Mouse (Mus musculus): ENCODE data around the gene Hnrnpf. TPM values are rescaled to one million over a fixed set of nuclear protein-coding genes. Genes with fewer than 3 reads are reported as not detected.
"Not testable (repeated sequence)": the region's sequence is repeated elsewhere in the genome, so short reads cannot be mapped to it uniquely, and the experiment has no call there.

Gene Hnrnpf
- total and polyA plus RNA-seq, 3 experiments: 598 to 1,196 (median 790) TPM

DNA sequence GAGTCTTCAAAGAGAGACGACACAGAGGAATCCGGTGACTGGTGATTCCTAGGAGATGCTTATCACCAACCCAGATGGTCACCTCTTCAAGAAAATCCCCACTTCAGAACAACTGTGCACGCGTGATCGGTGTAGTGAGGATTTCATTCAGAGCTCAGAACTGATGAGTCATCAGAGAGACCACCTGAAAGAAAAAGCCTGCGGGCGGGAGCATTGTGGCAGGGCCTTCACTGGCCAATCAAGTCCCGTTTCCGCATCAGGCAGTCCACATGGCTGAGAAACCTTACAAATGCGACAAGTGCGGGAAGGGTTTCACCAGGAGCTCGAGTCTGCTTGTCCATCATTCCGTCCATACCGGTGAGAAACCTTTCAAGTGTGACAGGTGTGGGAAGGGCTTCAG, 29.1 kb upstream of the Hnrnpf start:
- Histone ChIP-seq H3K9me3 (replicated peaks; ENCODE audit: low read length) (no peaks in the 10 kb centered on the region), H3K4me1 (ENCODE audit: control insufficient read depth in 1 of 2, insufficient read depth in 2 of 2) (peaks cover 5 to 21% of the 10 kb centered on the region in 2 experiments; a peak in 3 of 4 replicates), H3K4me2 (ENCODE audit: insufficient read depth, low read depth, poor library complexity, severe bottlenecking) (no peak overlapping the region), H3K27ac (ENCODE audit: insufficient read depth, low read depth) (no peak overlapping the region), H3K36me3 (replicated peaks in 1 of 2; ENCODE audit: control insufficient read depth in 1 of 2, insufficient read depth in 1 of 2, low read length in 1 of 2) (peaks cover 14 to 49% of the 10 kb centered on the region in 2 experiments), H3K9ac (ENCODE audit: insufficient read depth, low read depth) (no peak overlapping the region), H3K27me3 (replicated peaks) (no peaks in the 10 kb centered on the region), H3K79me2 (replicated peaks; ENCODE audit: control insufficient read depth, extremely low read depth, insufficient read depth, poor library complexity, severe bottlenecking) (no peaks in the 10 kb centered on the region), H3K4me3 (replicated peaks in 1 of 3; ENCODE audit: low read depth in 2 of 3, low read length in 2 of 3, poor library complexity in 1 of 3) (no peak overlapping the region)
- no peak for TF ChIP-seq ZKSCAN1 (IDR thresholded peaks at IDR 0.05; ENCODE audit: borderline replicate concordance, low read depth, low read length)
- TF ChIP-seq JUND (conservative IDR thresholded peaks at IDR 0.05; ENCODE audit: low read depth, low read length): no peak
- TF ChIP-seq BHLHE40 (IDR thresholded peaks at IDR 0.05; ENCODE audit: low read depth, low read length): no peak
- TF ChIP-seq HCFC1 (IDR thresholded peaks at IDR 0.05; ENCODE audit: low read depth, low read length): no peak
- TF ChIP-seq E2F4 (IDR thresholded peaks at IDR 0.05; ENCODE audit: insufficient replicate concordance, low read depth, low read length): no peak
- TF ChIP-seq MAX (IDR thresholded peaks at IDR 0.05; ENCODE audit: low read length): no peak
- TF ChIP-seq NRF1 (IDR thresholded peaks at IDR 0.05; ENCODE audit: low read depth, low read length): no peak
- TF ChIP-seq TCF12 (IDR thresholded peaks at IDR 0.05; ENCODE audit: low read depth, low read length): no peak
- no peak for TF ChIP-seq ZMIZ1 (IDR thresholded peaks at IDR 0.05; ENCODE audit: low read depth, low read length)
- TF ChIP-seq UBTF (IDR thresholded peaks at IDR 0.05; ENCODE audit: low read depth, low read length): no peak
- in situ Hi-C loops (cut with MboI; ENCODE audit: low pct_ligation_motif_present, low pct_unique_long_range_greater_than_20kb, low sequenced_read_pairs): no loop called here
- DNase-seq (ENCODE audit: extremely low read depth): no peak
- dilution Hi-C loops (cut with MboI; ENCODE audit: extremely low pct_ligation_motif_present, extremely low pct_unique_long_range_greater_than_20kb, low sequenced_read_pairs): no loop called here

DNA sequence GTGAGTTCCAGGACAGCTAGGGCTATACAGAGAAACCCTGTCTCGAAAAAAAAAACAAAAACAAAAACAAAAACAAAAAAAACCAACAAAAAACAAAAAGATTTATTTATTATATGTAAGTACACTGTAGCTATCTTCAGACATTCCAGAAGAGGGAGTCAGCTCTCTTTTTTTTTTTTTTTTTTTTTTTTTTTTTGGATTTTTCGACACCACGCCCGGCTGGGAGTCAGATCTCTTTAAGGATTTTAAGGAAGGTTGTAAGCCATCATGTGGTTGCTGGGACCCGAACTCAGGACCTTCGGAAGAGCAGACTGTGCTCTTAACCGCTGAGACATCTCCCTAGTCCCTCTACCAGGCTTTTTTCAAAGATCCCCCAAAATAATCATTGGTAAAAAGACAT, 26.7 kb upstream of the Hnrnpf start:
- in situ Hi-C loops (cut with MboI; ENCODE audit: low pct_ligation_motif_present, low pct_unique_long_range_greater_than_20kb, low sequenced_read_pairs): not testable (repeated sequence)

DNA sequence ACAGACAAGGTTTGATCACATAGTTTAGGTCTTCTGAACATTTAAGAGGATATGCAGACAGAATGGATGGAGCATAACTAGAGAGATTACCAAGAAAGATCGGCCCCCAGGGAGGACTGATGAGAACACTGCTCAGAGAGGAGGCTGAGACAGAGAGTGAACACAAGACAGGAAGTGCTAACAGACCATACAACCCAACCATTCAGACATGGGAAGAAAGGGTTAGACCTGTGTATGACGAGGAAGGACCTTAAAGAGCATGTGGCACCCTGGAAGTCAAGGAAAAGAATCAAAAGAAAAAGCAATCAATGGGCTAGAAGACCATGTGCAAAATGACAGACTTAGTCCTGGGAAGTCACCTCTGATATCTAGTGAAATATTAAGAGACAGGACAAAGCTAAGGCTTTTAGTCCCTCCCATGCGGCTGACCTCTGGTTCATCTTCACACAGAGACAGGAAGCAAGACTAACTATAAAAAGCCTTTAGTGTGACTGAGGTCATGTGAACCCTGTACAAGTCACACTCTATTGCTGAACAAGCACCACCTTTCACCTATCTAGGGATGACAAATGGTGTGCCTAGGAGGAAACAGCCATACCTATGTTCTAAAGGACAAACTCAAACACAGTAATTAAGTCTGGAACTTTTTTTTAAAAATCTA, 25.4 kb upstream of the Hnrnpf start:
- Histone ChIP-seq H3K9ac (ENCODE audit: insufficient read depth, low read depth) (peak overlapping the region; percentile 41), H3K9me3 (replicated peaks; ENCODE audit: low read length) (no peaks in the 10 kb centered on the region), H3K79me2 (replicated peaks; ENCODE audit: control insufficient read depth, extremely low read depth, insufficient read depth, poor library complexity, severe bottlenecking) (no peaks in the 10 kb centered on the region), H3K36me3 (replicated peaks in 1 of 2; ENCODE audit: control insufficient read depth in 1 of 2, insufficient read depth in 1 of 2, low read length in 1 of 2) (peaks cover 14 to 26% of the 10 kb centered on the region in 2 experiments), H3K4me1 (ENCODE audit: control insufficient read depth in 1 of 2, insufficient read depth in 2 of 2) (peaks cover 5 to 25% of the 10 kb centered on the region in 2 experiments; a peak in 3 of 4 replicates), H3K27me3 (replicated peaks) (no peaks in the 10 kb centered on the region), H3K4me2 (ENCODE audit: insufficient read depth, low read depth, poor library complexity, severe bottlenecking) (peak overlapping the region; percentile 57; the same call in 1 of the 2 replicates), H3K27ac (ENCODE audit: insufficient read depth, low read depth) (peak overlapping the region; percentile 69), H3K4me3 (replicated peaks in 1 of 3; ENCODE audit: low read depth in 2 of 3, low read length in 2 of 3, poor library complexity in 1 of 3) (no peak overlapping the region)
- dilution Hi-C loops (cut with MboI; ENCODE audit: extremely low pct_ligation_motif_present, extremely low pct_unique_long_range_greater_than_20kb, low sequenced_read_pairs): no loop called here
- no peak for TF ChIP-seq NRF1 (IDR thresholded peaks at IDR 0.05; ENCODE audit: low read depth, low read length)
- no peak for TF ChIP-seq ZNF384 (IDR thresholded peaks at IDR 0.05; ENCODE audit: low read depth, low read length)
- peak; percentile 81 for TF ChIP-seq BHLHE40 (IDR thresholded peaks at IDR 0.05; ENCODE audit: low read depth, low read length)
- TF ChIP-seq SIN3A (IDR thresholded peaks at IDR 0.05; ENCODE audit: low read length): no peak
- 0 out of 2 replicates have a peak, but pooled peaks have one; percentile 22 for TF ChIP-seq KAT2A (IDR thresholded peaks at IDR 0.05; ENCODE audit: insufficient replicate concordance, low read length)
- peak; percentile 62; the same call in 1 of the 2 replicates for TF ChIP-seq ELF1 (IDR thresholded peaks at IDR 0.05; ENCODE audit: low read depth, low read length)
- TF ChIP-seq HCFC1 (IDR thresholded peaks at IDR 0.05; ENCODE audit: low read depth, low read length): peak; percentile 33; the same call in 1 of the 2 replicates
- TF ChIP-seq TBP (conservative IDR thresholded peaks at IDR 0.05; ENCODE audit: low read depth, low read length): 0 out of 2 replicates have a peak, but pooled peaks have one; percentile 50
- TF ChIP-seq MYC (IDR thresholded peaks at IDR 0.05; ENCODE audit: low read depth, low read length): peak; percentile 75; the same call in 1 of the 2 replicates
- TF ChIP-seq ZKSCAN1 (IDR thresholded peaks at IDR 0.05; ENCODE audit: borderline replicate concordance, low read depth, low read length): no peak
- peak; percentile 87 for TF ChIP-seq MAX (IDR thresholded peaks at IDR 0.05; ENCODE audit: low read length)
- in situ Hi-C loops (cut with MboI; ENCODE audit: low pct_ligation_motif_present, low pct_unique_long_range_greater_than_20kb, low sequenced_read_pairs): no loop called here
- DNase-seq (ENCODE audit: extremely low read depth): peak; percentile 80

More for the DNA sequence above, 26.7 kb upstream of the Hnrnpf start:
- H3K9ac ChIP-seq (ENCODE audit: insufficient read depth, low read depth); H3K27me3 ChIP-seq (replicated peaks); H3K9me3 ChIP-seq (replicated peaks; ENCODE audit: low read length); H3K27ac ChIP-seq (ENCODE audit: insufficient read depth, low read depth); H3K79me2 ChIP-seq (replicated peaks; ENCODE audit: control insufficient read depth, extremely low read depth, insufficient read depth, poor library complexity, severe bottlenecking); dilution Hi-C loops (cut with MboI; ENCODE audit: extremely low pct_ligation_motif_present, extremely low pct_unique_long_range_greater_than_20kb, low sequenced_read_pairs); DNase-seq (ENCODE audit: extremely low read depth); H3K4me2 ChIP-seq (ENCODE audit: insufficient read depth, low read depth, poor library complexity, severe bottlenecking); H3K4me3 ChIP-seq (replicated peaks in 1 of 3; ENCODE audit: low read depth in 2 of 3, low read length in 2 of 3, poor library complexity in 1 of 3): not testable (repeated sequence)
- H3K4me1 ChIP-seq (ENCODE audit: control insufficient read depth in 1 of 2, insufficient read depth in 2 of 2): peaks cover 5 to 25% of the 10 kb centered on the region in 2 experiments; a peak in 3 of 4 replicates
- H3K36me3 ChIP-seq (replicated peaks in 1 of 2; ENCODE audit: control insufficient read depth in 1 of 2, insufficient read depth in 1 of 2, low read length in 1 of 2): peaks cover 14 to 29% of the 10 kb centered on the region in 2 experiments
- TF ChIP-seq ZNF384 (IDR thresholded peaks at IDR 0.05; ENCODE audit: low read depth, low read length): peak; percentile 69

Measured in CH12.LX (cell line).